Mouse (Mus musculus): ENCODE data around the gene Olfr1418.

- no peak for TF ChIP-seq POLR2A (IDR thresholded peaks at IDR 0.05; ENCODE audit: control insufficient read depth, low read depth, low read length)
- no peak for TF ChIP-seq CTCF (IDR thresholded peaks at IDR 0.05; ENCODE audit: control insufficient read depth, insufficient read depth, insufficient replicate concordance, low read depth, low read length)
These were observed 6.0 kb downstream of the Olfr1418 start for GRCm38 (mm10) chr19:11854821-11855220.

Data from testis, adult 2 months (tissue).